Mouse (Mus musculus): ENCODE results near the gene Thumpd2. TPM values are rescaled to one million over a fixed set of nuclear protein-coding genes. Genes with fewer than 3 reads are reported as not detected.
A peak's percentile ranks its signal among the peaks of the same experiment; 100 is the strongest.

Thumpd2 gene
- total RNA-seq, 2 experiments from 2014 or later: 6.2 to 6.3 TPM

DNA sequence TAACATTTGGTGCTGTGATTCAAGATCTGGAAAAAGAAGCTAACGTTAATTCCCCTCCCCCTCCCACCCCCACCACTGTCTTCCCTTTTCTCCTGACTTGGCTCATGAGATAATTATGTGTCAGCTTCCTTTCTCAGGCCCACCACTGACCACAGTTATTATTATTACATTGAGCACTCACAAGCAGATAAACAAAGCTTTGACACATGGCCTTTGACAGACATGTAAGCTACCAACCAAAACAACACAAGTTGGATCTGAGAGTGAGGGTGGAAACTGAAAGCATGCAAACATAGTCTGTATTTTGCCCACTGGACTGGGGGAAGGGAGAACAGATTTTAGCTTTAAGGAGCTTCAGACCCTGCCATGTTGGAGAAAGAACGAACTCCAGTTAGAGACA, 67.7 kb downstream of the Thumpd2 start:
- no peak for TF ChIP-seq CTCF (IDR thresholded peaks at IDR 0.05)
- intact Hi-C loops (cut with DNase I): no loop called here
- Histone ChIP-seq H3K4me3 (no peak overlapping the region), H3K27ac (no peak overlapping the region)
- no peak for DNase-seq (ENCODE audit: extremely low spot score in 1 of 2, low spot score in 2 of 2)

DNA sequence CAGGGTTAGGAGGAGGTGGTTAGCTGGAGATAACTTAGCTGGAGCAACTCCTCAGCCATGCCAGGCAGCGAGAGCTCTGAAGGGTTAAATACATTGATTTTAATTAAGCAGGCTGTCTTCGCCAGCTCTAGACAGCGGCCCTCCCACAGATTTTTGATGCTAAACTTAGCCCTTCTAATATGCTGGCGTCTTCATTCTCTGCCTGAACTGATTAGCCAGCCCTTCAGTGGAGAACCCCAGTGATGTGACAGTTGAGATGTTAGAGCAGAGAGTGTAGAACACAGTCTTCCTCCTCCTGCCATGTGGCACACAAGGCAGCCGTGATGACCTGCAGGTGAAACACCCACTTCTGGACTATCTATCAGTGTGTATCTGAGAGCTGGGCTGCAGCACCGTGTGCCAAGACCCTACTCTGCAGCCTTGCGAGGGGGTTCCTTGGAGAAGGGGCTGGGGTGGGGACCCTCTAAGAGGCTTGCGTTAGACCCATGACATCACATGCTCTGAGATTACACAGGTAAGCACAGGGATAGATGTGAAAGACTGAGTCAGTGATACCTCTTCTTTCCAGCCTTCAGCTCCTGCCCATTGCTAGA, 73.3 kb downstream of the Thumpd2 start:
- intact Hi-C loops (cut with DNase I): no loop called here
- H3K27ac ChIP-seq: no peak overlapping the region; the same call in 1 of the 2 replicates
- DNase-seq (ENCODE audit: extremely low spot score in 1 of 2, low spot score in 2 of 2): no peak
- TF ChIP-seq CTCF (IDR thresholded peaks at IDR 0.05): no peak
- H3K4me3 ChIP-seq: no peak overlapping the region

DNA sequence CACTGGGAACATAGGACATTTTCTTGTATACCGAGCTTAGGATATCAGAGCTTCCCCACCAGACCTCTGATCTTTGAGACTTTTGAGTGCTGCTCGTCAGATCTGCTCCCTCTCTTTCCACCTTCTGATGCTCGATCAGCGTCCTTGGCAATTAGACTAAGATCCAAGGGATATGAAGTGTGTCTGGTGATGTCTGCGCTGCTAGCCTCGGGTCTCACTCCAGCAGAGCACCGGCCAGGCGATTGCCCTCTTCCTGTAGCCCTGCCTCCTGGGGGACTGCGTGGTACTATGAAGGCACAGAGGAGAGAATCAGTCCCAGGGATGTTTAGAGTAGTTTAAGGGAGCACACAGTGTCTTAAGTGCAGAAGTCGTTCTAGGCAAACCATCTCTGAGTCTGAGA, 81.9 kb downstream of the Thumpd2 start:
- Histone ChIP-seq H3K4me3 (no peak overlapping the region), H3K27ac (peak overlapping the region; percentile 54)
- intact Hi-C loops (cut with DNase I): loop anchor here (1.0 to 10.0 kb wide), 5 partner anchors 40 to 381 kb away; no protein-coding TSS in a partner anchor
- DNase-seq (ENCODE audit: extremely low spot score in 1 of 2, low spot score in 2 of 2): no peak
- TF ChIP-seq CTCF (IDR thresholded peaks at IDR 0.05): no peak

DNA sequence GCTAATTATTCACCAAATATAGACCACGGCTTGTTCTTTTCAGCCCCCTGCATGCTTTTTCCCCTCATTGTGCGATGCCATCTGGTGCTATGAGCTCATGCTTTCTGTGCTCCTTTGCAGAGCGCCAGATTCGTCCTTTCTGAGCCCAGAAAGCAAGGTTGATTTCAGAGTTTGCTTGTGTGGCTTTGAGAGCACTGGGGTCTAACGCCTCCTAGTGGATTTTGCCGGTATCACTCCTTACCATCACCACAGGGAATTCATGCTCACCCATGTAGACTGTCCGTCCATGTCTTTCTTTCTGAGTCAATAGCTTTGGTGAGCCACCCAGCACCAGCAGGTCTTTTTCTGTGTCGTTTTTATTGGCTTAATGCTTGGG, 82.5 kb downstream of the Thumpd2 start:
- Histone ChIP-seq H3K4me3 (no peak overlapping the region), H3K27ac (peak overlapping the region; percentile 54)
- peak; percentile 86 for DNase-seq (ENCODE audit: extremely low spot score in 1 of 2, low spot score in 2 of 2)
- TF ChIP-seq CTCF (IDR thresholded peaks at IDR 0.05): peak; percentile 96
- intact Hi-C loops (cut with DNase I): loop anchor here (1.0 to 10.0 kb wide), 5 partner anchors 40 to 380 kb away; no protein-coding TSS in a partner anchor

DNA sequence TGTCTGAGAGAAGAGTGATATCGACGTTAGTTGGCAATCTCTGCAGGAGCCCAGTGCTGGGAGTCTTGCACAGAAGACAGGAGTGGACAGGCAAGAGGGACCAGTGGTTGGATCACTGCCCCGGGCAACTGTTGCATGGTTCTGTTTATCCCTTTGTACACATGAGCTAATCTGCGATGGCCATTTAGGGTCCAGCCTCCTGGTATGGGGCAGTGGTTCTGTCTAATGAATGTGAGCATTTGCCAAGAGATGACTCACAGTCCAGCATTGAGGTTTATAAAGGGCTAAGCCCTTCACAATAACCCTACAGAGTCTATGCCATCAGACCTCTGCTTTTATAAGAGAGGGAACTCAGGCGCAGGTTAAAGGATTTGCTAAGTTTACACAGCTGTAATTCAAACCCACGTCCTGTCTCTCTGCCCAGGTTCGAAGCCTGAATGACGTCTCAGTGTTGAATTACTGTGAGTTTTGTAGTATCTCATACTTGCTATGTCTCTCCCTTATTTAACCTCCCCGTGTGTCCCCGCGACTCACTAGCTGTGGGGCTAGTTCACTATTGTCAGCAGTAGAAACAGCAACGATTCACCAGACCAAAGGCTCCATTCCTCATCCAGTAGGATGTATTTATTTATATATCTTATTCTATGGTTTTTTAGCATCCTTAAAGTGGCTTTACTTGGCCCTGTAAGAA, 83.0 kb downstream of the Thumpd2 start:
- intact Hi-C loops (cut with DNase I): loop anchor here (1.0 to 10.0 kb wide), 5 partner anchors 39 to 380 kb away; no protein-coding TSS in a partner anchor
- TF ChIP-seq CTCF (IDR thresholded peaks at IDR 0.05): no peak
- DNase-seq (ENCODE audit: extremely low spot score in 1 of 2, low spot score in 2 of 2): no peak
- Histone ChIP-seq H3K27ac (peak overlapping the region; percentile 54), H3K4me3 (no peak overlapping the region)

DNA sequence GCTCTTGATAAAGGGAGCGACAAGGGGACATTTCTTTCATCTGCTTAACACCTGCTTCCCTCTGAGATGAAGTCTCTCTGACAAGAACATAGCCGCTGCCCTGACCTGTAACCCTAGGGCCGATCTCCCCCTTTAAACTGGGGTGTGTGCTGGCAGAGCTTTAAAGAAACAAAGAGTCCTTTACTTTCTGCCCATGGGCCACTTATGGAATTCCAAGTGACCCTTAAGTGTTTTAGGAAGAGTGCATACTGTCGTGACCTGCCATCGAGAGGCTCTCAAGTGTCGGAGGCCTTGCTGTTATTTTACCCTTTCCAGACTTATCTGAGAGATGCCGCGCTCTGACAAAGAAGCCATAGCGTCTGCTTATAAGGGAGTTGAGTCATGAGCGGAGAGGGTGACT, 84.8 kb downstream of the Thumpd2 start:
- no peak overlapping the region for H3K27ac ChIP-seq
- intact Hi-C loops (cut with DNase I): loop anchor here (5.0 to 10.0 kb wide), 3 partner anchors 105 to 378 kb away; no protein-coding TSS in a partner anchor
- TF ChIP-seq CTCF (IDR thresholded peaks at IDR 0.05): no peak
- no peak overlapping the region for H3K4me3 ChIP-seq
- no peak for DNase-seq (ENCODE audit: extremely low spot score in 1 of 2, low spot score in 2 of 2)

DNA sequence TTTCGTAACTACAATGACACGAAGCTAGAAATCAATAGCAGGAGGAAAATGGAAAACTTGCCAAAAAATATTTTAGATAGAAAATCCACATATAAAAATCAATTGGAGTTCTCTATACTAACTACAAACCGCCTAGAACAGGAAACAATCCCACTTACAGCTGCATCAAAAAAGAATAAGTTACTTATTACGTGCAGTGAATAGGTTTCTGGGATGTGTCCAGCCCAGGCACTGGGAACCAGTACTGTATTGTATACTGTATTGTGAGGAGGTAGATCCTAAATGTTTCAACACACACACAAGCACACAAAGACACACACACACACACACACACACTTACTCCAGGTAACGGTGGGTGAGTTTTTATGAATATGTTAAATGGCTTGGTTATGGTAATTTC, 87.6 kb downstream of the Thumpd2 start:
- H3K4me3 ChIP-seq: no peak overlapping the region
- no peak for DNase-seq (ENCODE audit: extremely low spot score in 1 of 2, low spot score in 2 of 2)
- no peak for TF ChIP-seq CTCF (IDR thresholded peaks at IDR 0.05)
- intact Hi-C loops (cut with DNase I): no loop called here
- no peak overlapping the region for H3K27ac ChIP-seq

Other genes starting within 250 kb of the Thumpd2 start
- gene Tmem178, start 120.5 kb downstream of the Thumpd2 start, total RNA-seq (2021): 100 to 1,000 TPM; 108 to 141 TPM